Mouse (Mus musculus): ENCODE data around the gene Ipo7. TPM values are rescaled to one million over a fixed set of nuclear protein-coding genes. Genes with fewer than 3 reads are reported as not detected.

Ipo7 gene
- polyA plus RNA-seq, 1 experiment: 8.7 TPM

DNA sequence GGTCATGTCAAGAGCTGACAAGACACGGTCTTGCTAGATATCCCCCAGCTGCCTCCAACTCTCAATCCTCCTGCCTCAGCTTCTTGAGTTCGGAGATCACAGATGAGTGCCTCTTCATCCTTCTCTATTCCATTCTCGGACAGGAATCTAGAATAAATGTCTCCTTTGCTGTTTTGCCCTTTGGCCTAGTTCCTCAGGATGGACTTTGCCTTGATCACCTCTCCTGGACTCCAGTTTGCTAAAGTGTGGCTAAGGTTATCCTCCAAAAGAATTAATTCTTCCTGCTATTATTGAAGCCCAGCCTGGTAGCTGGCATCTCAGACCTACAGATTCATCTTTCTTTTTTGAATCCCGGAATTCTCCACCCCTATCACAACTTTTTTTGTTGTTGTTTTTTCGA, 87.0 kb downstream of the Ipo7 start:
- H3K4me3 ChIP-seq (ENCODE audit: control insufficient read depth, low read depth, low read length): no peak overlapping the region
- H3K27ac ChIP-seq (ENCODE audit: control insufficient read depth, insufficient read depth, low read depth, low read length): no peak overlapping the region
- TF ChIP-seq POLR2A (IDR thresholded peaks at IDR 0.05; ENCODE audit: control insufficient read depth, low read depth, low read length): no peak
- no peak for TF ChIP-seq CTCF (IDR thresholded peaks at IDR 0.05; ENCODE audit: control insufficient read depth, insufficient read depth, insufficient replicate concordance, low read depth, low read length)
- no peaks in the 10 kb centered on the region for H3K27me3 ChIP-seq (ENCODE audit: control insufficient read depth, insufficient read depth, low read length)
- H3K36me3 ChIP-seq (ENCODE audit: control insufficient read depth, insufficient read depth, low read length): no peaks in the 10 kb centered on the region
- peaks cover 9% of the 10 kb centered on the region for H3K4me1 ChIP-seq (ENCODE audit: control insufficient read depth, insufficient read depth, low read length)

Other genes starting within 250 kb of the Ipo7 start
- 2.1 and 2.3 TPM in 2 replicates for gene Nrip3, start 236.2 kb upstream of the Ipo7 start, polyA plus RNA-seq (2012; rRNA removed)
- 8.7 and 8.8 TPM in 2 replicates for gene Scube2, start 152.6 kb upstream of the Ipo7 start, polyA plus RNA-seq (2012; rRNA removed)
- 41.1 and 41.3 TPM in 2 replicates for gene Dennd5a, start 57.8 kb upstream of the Ipo7 start, polyA plus RNA-seq (2012; rRNA removed)
- gene Tmem41b, start 31.3 kb upstream of the Ipo7 start, polyA plus RNA-seq (2012; rRNA removed): 43.2 and 54.8 TPM in 2 replicates
- 10.8 and 12.7 TPM in 2 replicates for gene Zfp143, start 42.9 kb downstream of the Ipo7 start, polyA plus RNA-seq (2012; rRNA removed)
- gene Wee1, start 103.8 kb downstream of the Ipo7 start, polyA plus RNA-seq (2012; rRNA removed): 14.3 and 15.1 TPM in 2 replicates
- gene Swap70, start 203.4 kb downstream of the Ipo7 start, polyA plus RNA-seq (2012; rRNA removed): 2.2 and 2.3 TPM in 2 replicates